Mouse (Mus musculus) cortical plate, adult 2 months (tissue): ENCODE data around the gene Glyat.

Experiments
- CTCF ChIP-seq: fragments of 200-500 bp; IDR thresholded peaks from 2 replicates; pipeline ENCODE4 v1.5.1; 2011; ENCODE audit warnings: mild to moderate bottlenecking, control low read depth, low read length; ENCODE audit not compliant: insufficient read depth; ENCODE audit errors: extremely low read depth
- POLR2A ChIP-seq: fragments of 200-500 bp; IDR thresholded peaks from 2 replicates; pipeline ENCODE4 v1.6.1; 2011; ENCODE audit warnings: mild to moderate bottlenecking, low read length, control low read depth; ENCODE audit not compliant: insufficient read depth; ENCODE audit errors: extremely low read depth

- no peak for TF ChIP-seq CTCF
- TF ChIP-seq POLR2A: peak; percentile 28; the same call in 1 of the 2 replicates
These were observed 36.1 kb upstream of the Glyat start for GRCm38 (mm10) chr19:12597073-12597405.
